Mouse (Mus musculus): Measurements from ENCODE around the gene Rbpj.

DNA sequence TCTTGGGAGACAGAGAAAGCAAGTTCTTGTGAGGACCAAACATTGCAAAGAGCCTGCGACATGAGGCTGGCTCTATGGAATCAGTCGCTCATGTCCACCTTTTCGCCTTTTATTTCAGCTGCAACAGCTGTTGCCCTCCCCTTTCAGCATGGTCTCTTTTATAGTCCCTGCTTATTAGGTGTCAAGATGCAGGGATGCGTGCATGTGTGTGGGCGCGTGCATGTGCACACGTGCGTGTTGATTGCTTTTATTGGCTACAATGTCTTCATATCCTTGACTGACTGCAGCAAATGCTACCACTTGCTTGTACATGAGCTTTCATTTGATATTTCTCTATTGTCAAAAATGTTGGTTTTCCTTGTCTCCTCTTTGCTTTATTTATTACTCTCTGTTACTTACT lies 136.2 kb downstream of the Rbpj start:
- TF ChIP-seq CTCF (IDR thresholded peaks at IDR 0.05; ENCODE audit: insufficient read depth, low read length) (no peak), POLR2A (IDR thresholded peaks at IDR 0.05; ENCODE audit: borderline replicate concordance, extremely low read depth, low read depth, low read length) (no peak)
